Mouse (Mus musculus): ENCODE measurements around the gene Als2cl. TPM values are rescaled to one million over a fixed set of nuclear protein-coding genes. Genes with fewer than 3 reads are reported as not detected.

Gene Als2cl
- polyA plus RNA-seq, 1 experiment from 2014 or later, result 9.7 TPM

- Histone ChIP-seq H3K27me3 (ENCODE audit: control insufficient read depth, insufficient read depth, low read depth, low read length) (peaks cover 15% of the 10 kb centered on the region; the same call in 1 of the 2 replicates), H3K4me3 (ENCODE audit: low read length) (no peak overlapping the region), H3K36me3 (ENCODE audit: control insufficient read depth, insufficient read depth, low read length) (no peaks in the 10 kb centered on the region), H3K9me3 (ENCODE audit: control insufficient read depth, low read length) (no peaks in the 10 kb centered on the region), H3K27ac (ENCODE audit: low read length) (no peak overlapping the region), H3K4me1 (replicated peaks; ENCODE audit: control insufficient read depth, insufficient read depth, low read length) (peaks cover 19% of the 10 kb centered on the region), H3K9ac (ENCODE audit: low read length) (no peak overlapping the region), H3K4me2 (ENCODE audit: low read depth, low read length) (no peak overlapping the region)
- no peak for ATAC-seq (ENCODE audit: low read depth)
- 28% methylated on average over 4 of the region's 6 CpGs for WGBS
These were observed 4.4 kb upstream of the Als2cl start for GRCm38 (mm10) chr9:110875288-110875695.

DNA sequence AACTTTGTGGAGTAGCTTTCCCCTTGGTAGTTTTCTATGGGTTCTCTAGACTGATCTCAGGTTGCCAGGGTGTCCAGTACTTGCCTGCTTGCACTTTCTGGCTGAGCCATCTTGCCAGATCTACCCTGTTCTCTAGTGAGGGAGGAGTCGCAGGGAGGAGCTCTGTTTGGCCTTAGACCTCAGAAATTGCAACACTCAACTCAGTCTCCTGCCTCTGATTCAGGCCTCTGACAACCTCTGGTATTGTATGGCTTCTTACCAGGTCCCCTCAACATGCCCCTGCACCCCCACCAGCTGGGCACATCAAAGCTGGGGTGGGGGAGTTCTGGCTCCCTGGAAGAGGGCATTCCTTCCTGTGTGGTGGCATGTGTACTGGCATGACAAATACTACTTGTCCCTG is 2.3 kb upstream of the Als2cl start:
- Histone ChIP-seq H3K27me3 (ENCODE audit: control insufficient read depth, insufficient read depth, low read depth, low read length) (peaks cover 15% of the 10 kb centered on the region; the same call in 1 of the 2 replicates), H3K27ac (ENCODE audit: low read length) (no peak overlapping the region), H3K4me1 (replicated peaks; ENCODE audit: control insufficient read depth, insufficient read depth, low read length) (peaks cover 35% of the 10 kb centered on the region), H3K4me3 (ENCODE audit: low read length) (no peak overlapping the region), H3K4me2 (ENCODE audit: low read depth, low read length) (no peak overlapping the region), H3K9ac (ENCODE audit: low read length) (no peak overlapping the region), H3K36me3 (ENCODE audit: control insufficient read depth, insufficient read depth, low read length) (no peaks in the 10 kb centered on the region), H3K9me3 (ENCODE audit: control insufficient read depth, low read length) (no peaks in the 10 kb centered on the region)
- 79% methylated on average over 1 of the region's 1 CpGs for WGBS
- ATAC-seq (ENCODE audit: low read depth), result no peak

DNA sequence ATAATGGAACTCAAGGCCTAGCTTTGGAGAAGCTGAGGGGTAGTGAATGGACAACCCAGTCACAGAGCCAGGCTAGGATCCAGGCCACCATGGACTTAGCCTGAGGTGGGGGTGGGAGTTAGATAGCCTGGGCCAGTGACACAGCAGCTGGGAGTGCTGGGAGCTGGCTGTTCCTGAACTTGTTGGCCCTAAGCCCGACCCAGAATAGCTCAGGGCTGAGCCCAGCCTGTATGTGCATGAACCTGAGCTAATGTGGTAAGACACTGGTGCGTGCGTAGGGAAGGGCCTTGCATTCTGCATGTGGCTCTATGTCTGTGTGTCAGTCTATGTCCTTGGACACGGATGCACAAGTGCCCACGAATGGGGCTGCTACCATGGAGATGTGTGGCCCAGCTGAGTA is 1.8 kb upstream of the Als2cl start:
- Histone ChIP-seq H3K9me3 (ENCODE audit: control insufficient read depth, low read length) (no peaks in the 10 kb centered on the region), H3K9ac (ENCODE audit: low read length) (no peak overlapping the region), H3K4me3 (ENCODE audit: low read length) (no peak overlapping the region), H3K27ac (ENCODE audit: low read length) (no peak overlapping the region), H3K4me1 (replicated peaks; ENCODE audit: control insufficient read depth, insufficient read depth, low read length) (peaks cover 36% of the 10 kb centered on the region), H3K27me3 (ENCODE audit: control insufficient read depth, insufficient read depth, low read depth, low read length) (peaks cover 13% of the 10 kb centered on the region; the same call in 1 of the 2 replicates), H3K36me3 (ENCODE audit: control insufficient read depth, insufficient read depth, low read length) (no peaks in the 10 kb centered on the region), H3K4me2 (ENCODE audit: low read depth, low read length) (no peak overlapping the region)
- 80% methylated on average over 5 of the region's 5 CpGs for WGBS
- ATAC-seq (ENCODE audit: low read depth), result no peak

DNA sequence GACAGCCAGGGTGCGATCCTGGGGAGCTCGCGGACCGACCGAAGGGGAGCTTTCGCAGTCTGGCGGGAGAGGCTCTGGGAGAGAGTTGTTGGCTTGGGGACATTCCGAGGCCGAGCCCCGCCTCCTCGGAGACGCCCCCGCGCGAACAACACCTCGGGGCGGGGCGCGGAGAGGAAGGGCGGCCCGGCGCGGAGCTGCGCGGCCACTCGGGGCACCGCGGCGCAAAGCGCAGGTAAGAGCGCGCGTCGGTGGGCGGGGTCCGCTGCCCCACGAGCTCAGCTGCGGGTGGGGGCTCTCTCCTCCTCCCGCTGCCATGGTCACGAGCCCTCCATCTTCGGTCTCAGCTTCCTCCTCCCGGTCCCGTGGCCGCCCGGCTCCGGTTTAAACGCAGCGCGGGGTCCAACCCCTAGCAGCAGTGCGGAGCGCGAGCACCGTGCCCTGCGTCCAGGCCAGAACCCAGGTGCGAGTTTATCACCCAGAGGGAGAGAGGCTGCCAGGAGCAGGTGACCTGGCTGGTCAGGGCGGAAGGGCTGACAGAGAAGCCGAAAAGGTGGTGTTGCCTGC is 410 bp downstream of the Als2cl start, which contains the start of gene Tmie:
Tmie (minus strand) TSS at position 116 of the 564 bp plus-strand sequence.
- H3K4me3 ChIP-seq (ENCODE audit: low read length), result peak within 1 kb of the TSS; percentile 70
- peak within 1 kb of the TSS; percentile 73 for H3K9ac ChIP-seq (ENCODE audit: low read length)
- 0 out of 2 replicates have a peak, but pooled peaks cover 3% of the 10 kb centered on the region for H3K36me3 ChIP-seq (ENCODE audit: control insufficient read depth, insufficient read depth, low read length)
- peak within 1 kb of the TSS; percentile 89 for H3K27ac ChIP-seq (ENCODE audit: low read length)
- no peaks in the 10 kb centered on the region for H3K27me3 ChIP-seq (ENCODE audit: control insufficient read depth, insufficient read depth, low read depth, low read length)
- no peaks in the 10 kb centered on the region for H3K9me3 ChIP-seq (ENCODE audit: control insufficient read depth, low read length)
- WGBS, result under 1% methylated on average over 37 of the region's 57 CpGs
- peak; percentile 87 for ATAC-seq (ENCODE audit: low read depth)
- peak within 1 kb of the TSS; percentile 93 for H3K4me2 ChIP-seq (ENCODE audit: low read depth, low read length)
- H3K4me1 ChIP-seq (replicated peaks; ENCODE audit: control insufficient read depth, insufficient read depth, low read length), result peaks cover 28% of the 10 kb centered on the region

DNA sequence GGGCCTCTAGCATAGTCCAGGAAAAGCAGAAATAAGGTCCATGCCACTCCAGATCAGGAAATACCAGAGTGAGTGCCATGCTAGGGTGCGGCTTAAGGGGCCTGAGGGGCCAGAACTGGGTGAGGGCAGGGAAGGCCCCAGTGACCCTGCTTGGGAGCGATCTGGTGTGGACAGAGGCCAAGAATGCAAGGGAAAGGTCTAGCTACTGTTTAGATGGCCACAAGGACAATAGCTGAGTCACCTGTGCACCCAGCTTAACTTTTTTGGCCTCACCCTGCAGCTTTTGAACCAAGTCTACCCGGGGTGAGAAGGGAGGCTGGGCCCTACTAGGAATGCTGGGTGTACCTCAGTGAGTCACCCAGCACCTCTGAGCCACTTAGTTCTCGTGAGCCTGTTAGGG is 1.1 kb downstream of the Als2cl start:
- Histone ChIP-seq H3K27me3 (ENCODE audit: control insufficient read depth, insufficient read depth, low read depth, low read length) (no peaks in the 10 kb centered on the region), H3K27ac (ENCODE audit: low read length) (peak overlapping the region; percentile 89), H3K4me2 (ENCODE audit: low read depth, low read length) (peak overlapping the region; percentile 93), H3K4me3 (ENCODE audit: low read length) (peak overlapping the region; percentile 70), H3K9me3 (ENCODE audit: control insufficient read depth, low read length) (no peaks in the 10 kb centered on the region), H3K36me3 (ENCODE audit: control insufficient read depth, insufficient read depth, low read length) (0 out of 2 replicates have a peak, but pooled peaks cover 3% of the 10 kb centered on the region), H3K9ac (ENCODE audit: low read length) (peak overlapping the region; percentile 73), H3K4me1 (replicated peaks; ENCODE audit: control insufficient read depth, insufficient read depth, low read length) (peaks cover 28% of the 10 kb centered on the region)
- ATAC-seq (ENCODE audit: low read depth), result peak; percentile 64
- 47% methylated on average over 4 of the region's 4 CpGs for WGBS

GRCm38 (mm10) chr9:110881953-110882352 is 2.3 kb downstream of the Als2cl start:
- H3K4me2 ChIP-seq (ENCODE audit: low read depth, low read length), result peak overlapping the region; percentile 93; the same call in 1 of the 2 replicates
- no peak overlapping the region; the same call in 1 of the 2 replicates for H3K27ac ChIP-seq (ENCODE audit: low read length)
- 60% methylated on average over 7 of the region's 7 CpGs for WGBS

DNA sequence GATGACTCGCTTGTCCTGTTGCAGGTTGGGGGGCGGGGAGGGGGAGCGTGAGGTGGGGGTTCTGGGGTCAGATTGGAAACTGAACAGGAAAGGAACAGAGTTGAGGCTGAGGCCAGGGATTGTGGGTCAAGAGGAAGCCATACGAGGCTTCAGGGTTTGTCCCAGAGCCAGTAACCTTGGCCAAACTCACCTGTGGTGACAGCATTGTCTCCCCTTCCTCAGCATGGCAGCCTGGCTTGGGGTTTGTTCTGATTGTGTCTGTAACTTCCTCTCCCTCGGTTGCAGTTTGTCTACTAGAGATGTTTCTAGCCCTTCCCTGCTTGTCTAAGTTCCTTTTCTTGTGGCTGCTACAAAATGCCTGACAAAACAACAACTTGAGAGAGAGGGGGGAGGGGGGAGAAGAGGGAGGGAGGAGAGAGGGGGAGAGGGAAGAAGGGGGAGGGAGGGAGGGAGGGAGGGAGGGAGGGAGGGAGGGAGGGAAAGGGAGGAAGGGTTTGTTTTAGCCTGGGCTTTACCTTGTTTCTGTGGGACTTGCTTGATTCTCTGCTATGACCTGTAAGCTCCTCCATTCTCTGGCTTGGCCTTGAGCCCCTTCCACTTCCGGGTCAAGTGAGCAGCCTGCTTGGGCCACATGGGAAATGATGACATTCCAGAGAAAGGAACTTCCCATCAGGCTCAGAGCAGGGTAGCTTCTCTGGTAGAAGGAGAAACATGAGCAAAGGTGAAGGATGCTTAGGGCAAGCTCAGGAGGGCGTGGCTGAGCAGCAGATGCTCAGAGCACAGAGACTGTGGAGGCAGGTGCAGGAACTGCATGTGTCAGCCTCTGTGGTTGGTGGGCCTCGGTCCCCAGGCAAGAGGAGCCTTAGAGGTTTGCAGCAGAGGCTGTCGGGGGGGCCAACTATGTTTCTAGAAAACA is 8.0 kb downstream of the Als2cl start:
- Histone ChIP-seq H3K4me1 (replicated peaks; ENCODE audit: control insufficient read depth, insufficient read depth, low read length) (no peaks in the 10 kb centered on the region; the same call in 1 of the 2 replicates), H3K4me2 (ENCODE audit: low read depth, low read length) (no peak overlapping the region), H3K9ac (ENCODE audit: low read length) (no peak overlapping the region), H3K27ac (ENCODE audit: low read length) (no peak overlapping the region), H3K9me3 (ENCODE audit: control insufficient read depth, low read length) (no peaks in the 10 kb centered on the region), H3K36me3 (ENCODE audit: control insufficient read depth, insufficient read depth, low read length) (peaks cover 6% of the 10 kb centered on the region; the same call in 1 of the 2 replicates), H3K4me3 (ENCODE audit: low read length) (no peak overlapping the region), H3K27me3 (ENCODE audit: control insufficient read depth, insufficient read depth, low read depth, low read length) (no peaks in the 10 kb centered on the region)
- WGBS, result 45% methylated on average over 9 of the region's 9 CpGs
- ATAC-seq (ENCODE audit: low read depth), result no peak

More at GRCm38 (mm10) chr9:110881953-110882352, 2.3 kb downstream of the Als2cl start:
- Histone ChIP-seq H3K4me1 (replicated peaks; ENCODE audit: control insufficient read depth, insufficient read depth, low read length) (peaks cover 28% of the 10 kb centered on the region), H3K27me3 (ENCODE audit: control insufficient read depth, insufficient read depth, low read depth, low read length) (no peaks in the 10 kb centered on the region), H3K4me3 (ENCODE audit: low read length) (no peak overlapping the region), H3K36me3 (ENCODE audit: control insufficient read depth, insufficient read depth, low read length) (0 out of 2 replicates have a peak, but pooled peaks cover 3% of the 10 kb centered on the region), H3K9ac (ENCODE audit: low read length) (no peak overlapping the region), H3K9me3 (ENCODE audit: control insufficient read depth, low read length) (no peaks in the 10 kb centered on the region)
- no peak for ATAC-seq (ENCODE audit: low read depth)

- Histone ChIP-seq H3K9ac (ENCODE audit: low read length) (no peak overlapping the region), H3K4me1 (replicated peaks; ENCODE audit: control insufficient read depth, insufficient read depth, low read length) (no peaks in the 10 kb centered on the region; the same call in 1 of the 2 replicates), H3K27me3 (ENCODE audit: control insufficient read depth, insufficient read depth, low read depth, low read length) (no peaks in the 10 kb centered on the region), H3K36me3 (ENCODE audit: control insufficient read depth, insufficient read depth, low read length) (peaks cover 6% of the 10 kb centered on the region; the same call in 1 of the 2 replicates), H3K27ac (ENCODE audit: low read length) (no peak overlapping the region), H3K9me3 (ENCODE audit: control insufficient read depth, low read length) (no peaks in the 10 kb centered on the region), H3K4me2 (ENCODE audit: low read depth, low read length) (no peak overlapping the region), H3K4me3 (ENCODE audit: low read length) (no peak overlapping the region)
- WGBS, result 90% methylated on average over 14 of the region's 14 CpGs
- ATAC-seq (ENCODE audit: low read depth), result no peak
These were observed 9.3 kb downstream of the Als2cl start for GRCm38 (mm10) chr9:110888935-110889334.

Measured in lung, embryonic 16.5 days (tissue).